Mouse (Mus musculus) hindbrain, embryonic 13.5 days (tissue): ENCODE data around the gene Pik3r5. TPM values are rescaled to one million over a fixed set of nuclear protein-coding genes. Genes with fewer than 3 reads are reported as not detected.

Experiments
- ATAC-seq: fragments of 200-750 bp; cut with Nextera tagmentation; 2 replicates; pipeline ENCODE4 v1.8.0; 2017; ENCODE audit warnings: moderate TSS enrichment; ENCODE audit not compliant: low FRiP score
- H3K27ac ChIP-seq: fragments of 300-500 bp; sonication (generic); 2 replicates; pipeline ENCODE4 v1.5.1; 2015; ENCODE audit warnings: inconsistent platforms, mild to moderate bottlenecking, moderate library complexity
- H3K27me3 ChIP-seq: fragments of 300-500 bp; sonication (generic); 2 replicates; pipeline ENCODE4 v1.6.1; 2015; ENCODE audit warnings: mild to moderate bottlenecking, inconsistent platforms
- H3K36me3 ChIP-seq: fragments of 300-500 bp; sonication (generic); 2 replicates; pipeline ENCODE4 v1.6.1; 2015; ENCODE audit warnings: mild to moderate bottlenecking, inconsistent platforms
- H3K4me1 ChIP-seq: fragments of 300-500 bp; sonication (generic); replicated peaks from 2 replicates; pipeline ENCODE4 v1.6.1; 2015; ENCODE audit warnings: inconsistent platforms
- H3K4me2 ChIP-seq: fragments of 300-500 bp; sonication (generic); 2 replicates; pipeline ENCODE4 v1.6.1; 2015; ENCODE audit warnings: inconsistent platforms, mild to moderate bottlenecking, moderate library complexity
- H3K4me3 ChIP-seq: fragments of 300-500 bp; sonication (generic); 2 replicates; pipeline ENCODE4 v1.5.1; 2015; ENCODE audit warnings: mild to moderate bottlenecking, inconsistent platforms
- H3K9ac ChIP-seq: fragments of 300-500 bp; sonication (generic); 2 replicates; pipeline ENCODE4 v1.6.1; 2015; ENCODE audit warnings: mild to moderate bottlenecking, inconsistent platforms
- H3K9me3 ChIP-seq: fragments of 300-500 bp; sonication (generic); 2 replicates; pipeline ENCODE4 v1.6.1; 2016; ENCODE audit warnings: inconsistent platforms
- WGBS: fragments of 180-500 bp; shearing (Covaris S2); methylation state at CpG from one replicate; pipeline ENCODE4 v1.1.7; 2015; 5-methylcytosine and 5-hydroxymethylcytosine counted together
- polyA plus RNA-seq: library from polyadenylated mRNA; unstranded; fragments of >200 nt; fragmentation: Nextera tagmentation; extraction: Ambion mirVana; gene quantifications from 2 replicates; pipeline ENCODE4 v1.2.1, GENCODE M21; 2015

Gene Pik3r5
- polyA plus RNA-seq, 1 experiment from 2014 or later, result 0.97 TPM

- Histone ChIP-seq H3K4me1 (0 out of 2 replicates have a peak, but pooled peaks cover 5% of the 10 kb centered on the region), H3K9me3 (no peaks in the 10 kb centered on the region), H3K27ac (no peak overlapping the region), H3K4me3 (no peak overlapping the region), H3K27me3 (no peaks in the 10 kb centered on the region), H3K36me3 (no peaks in the 10 kb centered on the region), H3K9ac (no peak overlapping the region), H3K4me2 (no peak overlapping the region)
- WGBS, result 92% methylated on average over 4 of the region's 4 CpGs
- ATAC-seq, result no peak
These were observed 48.7 kb downstream of the Pik3r5 start for GRCm38 (mm10) chr11:68480660-68481059.

- Histone ChIP-seq H3K9me3 (no peaks in the 10 kb centered on the region), H3K4me2 (no peak overlapping the region), H3K27ac (no peak overlapping the region), H3K9ac (no peak overlapping the region), H3K4me1 (0 out of 2 replicates have a peak, but pooled peaks cover 5% of the 10 kb centered on the region), H3K36me3 (no peaks in the 10 kb centered on the region), H3K4me3 (no peak overlapping the region), H3K27me3 (no peaks in the 10 kb centered on the region)
- ATAC-seq, result no peak
These were observed 50.1 kb downstream of the Pik3r5 start for GRCm38 (mm10) chr11:68482001-68482400.

GRCm38 (mm10) chr11:68483213-68483612 is 51.3 kb downstream of the Pik3r5 start:
- Histone ChIP-seq H3K27ac (no peak overlapping the region), H3K4me1 (0 out of 2 replicates have a peak, but pooled peaks cover 5% of the 10 kb centered on the region), H3K9me3 (no peaks in the 10 kb centered on the region), H3K36me3 (no peaks in the 10 kb centered on the region), H3K27me3 (no peaks in the 10 kb centered on the region), H3K9ac (no peak overlapping the region), H3K4me3 (no peak overlapping the region), H3K4me2 (no peak overlapping the region)
- no peak for ATAC-seq
- WGBS, result 85% methylated on average over 6 of the region's 6 CpGs

GRCm38 (mm10) chr11:68484431-68484830 is 52.5 kb downstream of the Pik3r5 start:
- Histone ChIP-seq H3K27me3 (no peaks in the 10 kb centered on the region), H3K9ac (no peak overlapping the region), H3K36me3 (no peaks in the 10 kb centered on the region), H3K27ac (no peak overlapping the region), H3K4me2 (no peak overlapping the region), H3K9me3 (no peaks in the 10 kb centered on the region), H3K4me3 (no peak overlapping the region), H3K4me1 (peaks cover 9% of the 10 kb centered on the region; the same call in 1 of the 2 replicates)
- WGBS, result 73% methylated on average over 3 of the region's 3 CpGs
- no peak for ATAC-seq

- H3K27me3 ChIP-seq, result no peaks in the 10 kb centered on the region
- H3K9me3 ChIP-seq, result no peaks in the 10 kb centered on the region
- WGBS, result 39% methylated on average over 8 of the region's 8 CpGs
- peak overlapping the region; percentile 11; the same call in 1 of the 2 replicates for H3K9ac ChIP-seq
- no peaks in the 10 kb centered on the region for H3K36me3 ChIP-seq
- no peak overlapping the region for H3K27ac ChIP-seq
- no peak for ATAC-seq
- no peak overlapping the region for H3K4me3 ChIP-seq
- no peak overlapping the region for H3K4me2 ChIP-seq
- H3K4me1 ChIP-seq, result peaks cover 10% of the 10 kb centered on the region; the same call in 1 of the 2 replicates
These were observed 53.5 kb downstream of the Pik3r5 start for GRCm38 (mm10) chr11:68485206-68485942.

- Histone ChIP-seq H3K9ac (peak overlapping the region; percentile 11; the same call in 1 of the 2 replicates), H3K36me3 (no peaks in the 10 kb centered on the region), H3K4me3 (no peak overlapping the region), H3K4me2 (no peak overlapping the region), H3K27me3 (no peaks in the 10 kb centered on the region), H3K9me3 (no peaks in the 10 kb centered on the region), H3K27ac (no peak overlapping the region), H3K4me1 (peaks cover 10% of the 10 kb centered on the region; the same call in 1 of the 2 replicates)
- 95% methylated on average over 3 of the region's 3 CpGs for WGBS
- ATAC-seq, result no peak
These were observed 54.2 kb downstream of the Pik3r5 start for GRCm38 (mm10) chr11:68486093-68486492.

GRCm38 (mm10) chr11:68487720-68488119 is 55.8 kb downstream of the Pik3r5 start:
- H3K4me3 ChIP-seq, result no peak overlapping the region
- no peak overlapping the region for H3K9ac ChIP-seq
- no peaks in the 10 kb centered on the region for H3K27me3 ChIP-seq
- no peaks in the 10 kb centered on the region for H3K9me3 ChIP-seq
- no peak for ATAC-seq
- H3K4me2 ChIP-seq, result no peak overlapping the region
- peaks cover 10% of the 10 kb centered on the region; the same call in 1 of the 2 replicates for H3K4me1 ChIP-seq
- no peak overlapping the region for H3K27ac ChIP-seq
- no peaks in the 10 kb centered on the region for H3K36me3 ChIP-seq
- WGBS, result 95% methylated on average over 10 of the region's 10 CpGs

- H3K9me3 ChIP-seq, result no peaks in the 10 kb centered on the region
- H3K4me3 ChIP-seq, result no peak overlapping the region
- no peak overlapping the region for H3K4me2 ChIP-seq
- H3K27ac ChIP-seq, result no peak overlapping the region
- no peaks in the 10 kb centered on the region for H3K36me3 ChIP-seq
- ATAC-seq, result no peak
- H3K4me1 ChIP-seq, result peaks cover 10% of the 10 kb centered on the region; the same call in 1 of the 2 replicates
- WGBS, result 72% methylated on average over 6 of the region's 6 CpGs
- H3K9ac ChIP-seq, result no peak overlapping the region
- H3K27me3 ChIP-seq, result no peaks in the 10 kb centered on the region
These were observed 56.4 kb downstream of the Pik3r5 start for GRCm38 (mm10) chr11:68488256-68488824.

GRCm38 (mm10) chr11:68489236-68489635 is 57.3 kb downstream of the Pik3r5 start:
- H3K4me2 ChIP-seq, result no peak overlapping the region
- no peak overlapping the region for H3K27ac ChIP-seq
- H3K9ac ChIP-seq, result no peak overlapping the region
- H3K4me1 ChIP-seq, result peaks cover 10% of the 10 kb centered on the region; the same call in 1 of the 2 replicates
- H3K4me3 ChIP-seq, result no peak overlapping the region
- ATAC-seq, result no peak
- no peaks in the 10 kb centered on the region for H3K9me3 ChIP-seq
- no peaks in the 10 kb centered on the region for H3K27me3 ChIP-seq
- no peaks in the 10 kb centered on the region for H3K36me3 ChIP-seq
- 18% methylated on average over 2 of the region's 2 CpGs for WGBS

GRCm38 (mm10) chr11:68492592-68492991 is 60.7 kb downstream of the Pik3r5 start:
- Histone ChIP-seq H3K36me3 (no peaks in the 10 kb centered on the region), H3K4me3 (no peak overlapping the region), H3K9me3 (no peaks in the 10 kb centered on the region), H3K9ac (no peak overlapping the region), H3K27me3 (no peaks in the 10 kb centered on the region), H3K4me2 (no peak overlapping the region), H3K4me1 (peaks cover 5% of the 10 kb centered on the region; the same call in 1 of the 2 replicates), H3K27ac (no peak overlapping the region)
- ATAC-seq, result no peak
- WGBS, result 88% methylated on average over 11 of the region's 11 CpGs

- H3K27me3 ChIP-seq, result no peaks in the 10 kb centered on the region
- peaks cover 5% of the 10 kb centered on the region; the same call in 1 of the 2 replicates for H3K4me1 ChIP-seq
- no peak for ATAC-seq
- H3K9ac ChIP-seq, result no peak overlapping the region
- no peaks in the 10 kb centered on the region for H3K9me3 ChIP-seq
- no peak overlapping the region for H3K4me3 ChIP-seq
- no peaks in the 10 kb centered on the region for H3K36me3 ChIP-seq
- H3K27ac ChIP-seq, result no peak overlapping the region
- 80% methylated on average over 5 of the region's 5 CpGs for WGBS
- H3K4me2 ChIP-seq, result no peak overlapping the region
These were observed 61.8 kb downstream of the Pik3r5 start for GRCm38 (mm10) chr11:68493760-68494159.

GRCm38 (mm10) chr11:68497081-68497480 is 65.2 kb downstream of the Pik3r5 start:
- 76% methylated on average over 6 of the region's 6 CpGs for WGBS
- peaks cover 6% of the 10 kb centered on the region; the same call in 1 of the 2 replicates for H3K4me1 ChIP-seq
- no peaks in the 10 kb centered on the region for H3K9me3 ChIP-seq
- ATAC-seq, result no peak
- no peak overlapping the region for H3K4me2 ChIP-seq
- no peak overlapping the region for H3K27ac ChIP-seq
- no peak overlapping the region for H3K9ac ChIP-seq
- H3K27me3 ChIP-seq, result no peaks in the 10 kb centered on the region
- no peaks in the 10 kb centered on the region for H3K36me3 ChIP-seq
- H3K4me3 ChIP-seq, result no peak overlapping the region
